Mouse (Mus musculus): ENCODE measurements at regions not wholly inside any gene's neighbourhood (a gene's known extent, or its start where the extent isn't known, plus 50 kb on each side); places are given as distances from the start of the nearest gene placed in this dataset.

- no peak for TF ChIP-seq CTCF (IDR thresholded peaks at IDR 0.05; ENCODE audit: borderline replicate concordance, insufficient read depth, low read length)
- TF ChIP-seq POLR2A (IDR thresholded peaks at IDR 0.05; ENCODE audit: low read depth, low read length), result no peak
These were observed 141.7 kb upstream of the Lrfn2 start for GRCm38 (mm10) chr17:48790526-48790925.
